8 mouse cellular contexts compared by ENCODE assay signal in the genomic region with DNA sequence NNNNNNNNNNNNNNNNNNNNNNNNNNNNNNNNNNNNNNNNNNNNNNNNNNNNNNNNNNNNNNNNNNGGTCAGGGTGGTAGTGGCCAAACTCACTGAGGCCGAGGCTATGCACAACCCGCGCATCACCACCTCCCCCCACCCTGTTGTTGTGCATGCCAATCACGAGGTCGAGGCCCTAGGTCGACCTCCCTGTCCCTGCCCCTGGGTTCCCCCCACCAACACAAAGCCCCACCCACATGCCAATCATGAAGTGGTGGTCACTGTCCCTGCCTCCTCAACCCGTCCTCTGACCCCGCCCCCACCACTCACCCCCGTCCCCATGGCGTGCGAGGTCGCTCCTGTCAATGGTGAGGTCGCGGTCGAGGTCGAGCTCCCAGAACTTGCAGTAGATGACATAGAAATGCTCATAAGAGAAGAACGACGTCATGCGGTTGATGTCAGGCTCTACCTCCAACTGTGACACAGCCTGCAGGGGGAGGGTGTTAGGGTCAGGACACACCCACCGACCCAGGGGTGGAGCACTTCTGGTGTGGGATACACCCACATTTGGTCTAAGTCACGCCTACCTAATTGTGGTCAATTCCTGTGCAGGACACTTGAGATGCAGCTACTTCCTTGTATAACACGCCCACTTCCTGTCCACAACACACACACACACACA. TPM values are rescaled to one million over a fixed set of nuclear protein-coding genes. Genes with fewer than 3 reads are reported as not detected.
A peak's percentile ranks its signal among the peaks of the same experiment; 100 is the strongest.
DNase-seq lines count a peak whose midpoint lies in the region; ATAC-seq and TF ChIP-seq lines count a peak whose summit lies in the region.

No protein-coding gene starts in this region.

- H3K27me3 ChIP-seq in forebrain, embryonic 11.5 days (ENCODE audit: control insufficient read depth, insufficient read depth, low read length): no peaks in the 10 kb centered on the region
- H3K27me3 ChIP-seq in forebrain, embryonic 10.5 days (ENCODE audit: poor library complexity, severe bottlenecking): no peaks in the 10 kb centered on the region
- no peaks in the 10 kb centered on the region for H3K27me3 ChIP-seq in thymus, adult 2 months (ENCODE audit: control insufficient read depth, insufficient read depth, low read length)
- H3K27me3 ChIP-seq in forebrain, postnatal 0 days (ENCODE audit: insufficient read depth, low read length): no peaks in the 10 kb centered on the region
- H3K27me3 ChIP-seq in stomach, postnatal 0 days (ENCODE audit: control insufficient read depth, insufficient read depth, low read length): no peaks in the 10 kb centered on the region

- H3K4me2 ChIP-seq in forebrain, embryonic 11.5 days (ENCODE audit: low read depth, low read length, severe bottlenecking): no peak overlapping the region
- H3K4me2 ChIP-seq in forebrain, postnatal 0 days (ENCODE audit: low read depth): no peak overlapping the region
- no peak overlapping the region for H3K4me2 ChIP-seq in stomach, postnatal 0 days (replicated peaks; ENCODE audit: low read depth)

- TF ChIP-seq EP300 in stomach, postnatal 0 days (optimal IDR thresholded peaks at IDR 0.05): no peak

- DNase-seq in forebrain, embryonic 11.5 days (ENCODE audit: low spot score): peak; percentile 64
- no peak for DNase-seq in forebrain, embryonic 10.5 days (ENCODE audit: extremely low spot score, low spot score)
- DNase-seq in thymus, adult 2 months: peak; percentile 6
- DNase-seq in thymus, postnatal 25 days: no peak
- DNase-seq in forebrain, postnatal 0 days: peak; percentile 6
- peak; percentile 7 for DNase-seq in kidney, postnatal 14 days
- DNase-seq in stomach, postnatal 0 days (ENCODE audit: low spot score): peak; percentile 29

- H3K4me1 ChIP-seq in forebrain, embryonic 11.5 days (replicated peaks; ENCODE audit: control insufficient read depth, insufficient read depth, low read length): no peaks in the 10 kb centered on the region
- no peaks in the 10 kb centered on the region for H3K4me1 ChIP-seq in forebrain, embryonic 10.5 days
- H3K4me1 ChIP-seq in thymus, adult 2 months (replicated peaks; ENCODE audit: control insufficient read depth, insufficient read depth, low read length): no peaks in the 10 kb centered on the region
- no peaks in the 10 kb centered on the region for H3K4me1 ChIP-seq in forebrain, postnatal 0 days (ENCODE audit: insufficient read depth)
- no peaks in the 10 kb centered on the region for H3K4me1 ChIP-seq in stomach, postnatal 0 days (replicated peaks; ENCODE audit: control insufficient read depth, insufficient read depth)

- no peak overlapping the region for H3K27ac ChIP-seq in forebrain, embryonic 11.5 days (ENCODE audit: low read depth, low read length)
- H3K27ac ChIP-seq in forebrain, embryonic 10.5 days: no peak overlapping the region
- no peak overlapping the region for H3K27ac ChIP-seq in thymus, adult 2 months (ENCODE audit: control insufficient read depth, insufficient read depth, low read length)
- H3K27ac ChIP-seq in forebrain, postnatal 0 days (ENCODE audit: low read depth, low read length): no peak overlapping the region
- H3K27ac ChIP-seq in stomach, postnatal 0 days (replicated peaks): no peak overlapping the region

- TF ChIP-seq CTCF in thymus, adult 2 months (IDR thresholded peaks at IDR 0.05; ENCODE audit: borderline replicate concordance, control insufficient read depth, extremely low read depth, insufficient read depth, low read length, poor library complexity): no peak
- no peak for TF ChIP-seq CTCF in forebrain, postnatal 0 days (IDR thresholded peaks at IDR 0.05; ENCODE audit: low read depth)
- TF ChIP-seq CTCF in stomach, postnatal 0 days (IDR thresholded peaks at IDR 0.05; ENCODE audit: low read depth): no peak

- H3K9me3 ChIP-seq in forebrain, embryonic 11.5 days (ENCODE audit: control insufficient read depth, low read length): peaks cover 14% of the 10 kb centered on the region
- peaks cover 37% of the 10 kb centered on the region for H3K9me3 ChIP-seq in forebrain, embryonic 10.5 days
- 0 out of 2 replicates have a peak, but pooled peaks cover 5% of the 10 kb centered on the region for H3K9me3 ChIP-seq in forebrain, postnatal 0 days (ENCODE audit: low read length)
- peaks cover 13% of the 10 kb centered on the region for H3K9me3 ChIP-seq in stomach, postnatal 0 days (ENCODE audit: control insufficient read depth, low read length)

- H3K4me3 ChIP-seq in forebrain, embryonic 11.5 days (ENCODE audit: low read depth, low read length): no peak overlapping the region
- H3K4me3 ChIP-seq in forebrain, embryonic 10.5 days: no peak overlapping the region
- no peak overlapping the region for H3K4me3 ChIP-seq in thymus, adult 2 months (ENCODE audit: control insufficient read depth, insufficient read depth, low read length)
- no peak overlapping the region for H3K4me3 ChIP-seq in forebrain, postnatal 0 days (ENCODE audit: low read depth, low read length)
- no peak overlapping the region for H3K4me3 ChIP-seq in stomach, postnatal 0 days (ENCODE audit: low read depth, low read length)

- no peak overlapping the region for H3K9ac ChIP-seq in forebrain, embryonic 11.5 days (ENCODE audit: low read length)
- no peak overlapping the region for H3K9ac ChIP-seq in forebrain, postnatal 0 days
- no peak overlapping the region for H3K9ac ChIP-seq in stomach, postnatal 0 days (ENCODE audit: low read length)

- H3K36me3 ChIP-seq in forebrain, embryonic 11.5 days (ENCODE audit: control insufficient read depth, insufficient read depth, low read length): peaks cover 33% of the 10 kb centered on the region
- H3K36me3 ChIP-seq in forebrain, embryonic 10.5 days (replicated peaks): peaks cover 39% of the 10 kb centered on the region
- H3K36me3 ChIP-seq in thymus, adult 2 months (ENCODE audit: control insufficient read depth, insufficient read depth, low read length): peaks cover 14% of the 10 kb centered on the region
- H3K36me3 ChIP-seq in forebrain, postnatal 0 days (ENCODE audit: insufficient read depth): peaks cover 26% of the 10 kb centered on the region
- H3K36me3 ChIP-seq in stomach, postnatal 0 days (ENCODE audit: control insufficient read depth, insufficient read depth, low read length): peaks cover 12% of the 10 kb centered on the region

- ATAC-seq in forebrain, embryonic 11.5 days (replicated peaks; ENCODE audit: low FRiP score): peak; percentile 15; the same call in 1 of the 2 replicates
- ATAC-seq in forebrain, postnatal 0 days: peak; percentile 29
- ATAC-seq in megakaryocyte progenitor cell, adult 5-6 weeks (replicated peaks; ENCODE audit: poor library complexity): peak; percentile 26
- peak; percentile 40; the same call in 1 of the 2 replicates for ATAC-seq in stomach, postnatal 0 days (ENCODE audit: low FRiP score, low TSS enrichment)

- TF ChIP-seq POLR2A in thymus, adult 2 months (IDR thresholded peaks at IDR 0.05; ENCODE audit: control insufficient read depth, extremely low read depth, insufficient read depth, low read length, poor library complexity): no peak

- 94% methylated on average over 21 of the region's 22 CpGs for WGBS in forebrain, embryonic 11.5 days
- over 99% methylated on average over 20 of the region's 22 CpGs for WGBS in forebrain, embryonic 10.5 days
- WGBS in thymus, adult 2 months: 99% methylated on average over 21 of the region's 22 CpGs
- WGBS in forebrain, postnatal 0 days: 96% methylated on average over 22 of the region's 22 CpGs
- 95% methylated on average over 21 of the region's 22 CpGs for WGBS in stomach, postnatal 0 days

RNA-seq across cellular contexts. Expression of a gene that starts 37.9 kb away (rescaled TPM):
- 163 TPM in 2 replicates for polyA plus RNA-seq in forebrain, embryonic 11.5 days (2014; fragmentation: Nextera tagmentation; extraction: Ambion mirVana)
- polyA plus RNA-seq in forebrain, embryonic 10.5 days (2016; fragmentation: Nextera tagmentation; extraction: Ambion mirVana): 111 and 116 TPM in 2 replicates
- polyA plus RNA-seq in thymus, adult 2 months (2012; rRNA removed): 497 and 584 TPM in 2 replicates
- total RNA-seq in forebrain, postnatal 0 days (2014; rRNA removed): 79.2 and 118 TPM in 2 replicates
- polyA plus RNA-seq in forebrain, postnatal 0 days (2015; fragmentation: Nextera tagmentation; extraction: Ambion mirVana): 143 and 152 TPM in 2 replicates
- 21.9 and 26.2 TPM in 2 replicates for total RNA-seq in megakaryocyte progenitor cell, adult 5-6 weeks (2015)
- total RNA-seq in megakaryocyte progenitor cell, adult 5-6 weeks (2017): 11.1 and 18.2 TPM in 2 replicates
- 78.9 and 88.2 TPM in 2 replicates for polyA plus RNA-seq in stomach, postnatal 0 days (2015; fragmentation: Nextera tagmentation; extraction: Ambion mirVana)

RNA-seq across cellular contexts. Expression of a gene that starts 54.8 kb away (rescaled TPM):
- polyA plus RNA-seq in forebrain, embryonic 11.5 days (2014; fragmentation: Nextera tagmentation; extraction: Ambion mirVana): not detected in 2 replicates
- not detected in 2 replicates for polyA plus RNA-seq in forebrain, embryonic 10.5 days (2016; fragmentation: Nextera tagmentation; extraction: Ambion mirVana)
- polyA plus RNA-seq in thymus, adult 2 months (2012; rRNA removed): not detected in 2 replicates
- total RNA-seq in forebrain, postnatal 0 days (2014; rRNA removed): not detected in 2 replicates
- not detected in 2 replicates for polyA plus RNA-seq in forebrain, postnatal 0 days (2015; fragmentation: Nextera tagmentation; extraction: Ambion mirVana)
- not detected in 2 replicates for total RNA-seq in megakaryocyte progenitor cell, adult 5-6 weeks (2015)
- not detected in 2 replicates for total RNA-seq in megakaryocyte progenitor cell, adult 5-6 weeks (2017)
- not detected in 2 replicates for polyA plus RNA-seq in stomach, postnatal 0 days (2015; fragmentation: Nextera tagmentation; extraction: Ambion mirVana)

Comparison
In these comparisons a context has a peak if more than half of its experiments do, and no peak if none do; other contexts are left out.
1. DNase-seq: peak in forebrain, embryonic 11.5 days (single experiment), thymus, adult 2 months (single experiment), forebrain, postnatal 0 days (single experiment), kidney, postnatal 14 days (single experiment) and stomach, postnatal 0 days (single experiment); none in forebrain, embryonic 10.5 days (single experiment) and thymus, postnatal 25 days (single experiment).
2. Peak in every context shown above with its lines, with median percentiles within 50 percentile points of each other: ATAC-seq.